ENCODE assay signal across 8 mouse cellular contexts in the genomic region with DNA sequence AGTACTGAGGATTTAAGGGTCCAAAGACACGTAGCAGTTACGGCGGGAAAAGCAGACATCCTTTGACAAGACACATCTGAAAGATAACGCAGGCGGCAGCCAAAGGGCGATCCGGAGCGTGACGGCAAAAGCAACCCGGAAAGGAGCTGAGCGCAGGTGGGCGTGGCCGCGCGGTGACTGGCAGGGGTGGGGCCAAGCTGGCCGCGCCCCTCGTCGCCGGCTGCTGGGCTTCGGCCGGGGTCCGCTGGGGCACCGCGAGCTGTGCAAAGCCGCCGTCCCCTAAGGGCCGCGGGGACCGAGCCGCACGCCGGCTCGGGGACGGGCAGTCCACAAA. TPM values are rescaled to one million over a fixed set of nuclear protein-coding genes. Genes with fewer than 3 reads are reported as not detected.
DNase-seq lines count a peak whose midpoint lies in the region; ATAC-seq and TF ChIP-seq lines count a peak whose summit lies in the region.

TSS of gene Lrp10 (plus strand) at position 179 of the 334 bp plus-strand sequence.

- TF ChIP-seq CTCF in cortical plate, adult 2 months (IDR thresholded peaks at IDR 0.05; ENCODE audit: extremely low read depth, insufficient read depth, low read length) = no peak

- no peaks in the 10 kb centered on the region for H3K4me1 ChIP-seq in cortical plate, adult 2 months (ENCODE audit: control insufficient read depth, insufficient read depth, low read length)

- peak; percentile 67 for ATAC-seq in activated CD4-positive, CD25-positive, alpha-beta regulatory T cell, adult 4 months
- ATAC-seq in megakaryocyte, adult 5-6 weeks (ENCODE audit: poor library complexity, severe bottlenecking) = peak; percentile 89

- TF ChIP-seq POLR2A in cortical plate, adult 2 months (IDR thresholded peaks at IDR 0.05; ENCODE audit: extremely low read depth, insufficient read depth, low read length) = peak; percentile 70

- peak within 1 kb of the TSS; percentile 45 for H3K4me3 ChIP-seq in cortical plate, adult 2 months (ENCODE audit: insufficient read depth, low read length)

- DNase-seq in gastrocnemius, postnatal 10 days = peak; percentile 88
- peak; percentile 95 for DNase-seq in induced T-regulatory cell, adult 2 months (ENCODE audit: low read depth)
- peak; percentile 68 to 70 for DNase-seq in left cerebral cortex, adult 8-10 months (ENCODE audit: low spot score in 2 of 2)
- peak; percentile 82 for DNase-seq in right cerebral cortex, adult 18-20 months
- DNase-seq in urinary bladder, postnatal 10 days (ENCODE audit: low spot score) = peak; percentile 72

- H3K27ac ChIP-seq in cortical plate, adult 2 months (ENCODE audit: insufficient read depth, low read length) = peak within 1 kb of the TSS; percentile 19; the same call in 1 of the 2 replicates

RNA-seq across cellular contexts. Expression of gene Lrp10, which starts in this region (rescaled TPM):
- polyA plus RNA-seq in activated CD4-positive, CD25-positive, alpha-beta regulatory T cell, adult 4 months (2017; shearing (Covaris generic)) = 10 to 100 TPM; 57.4 to 62.2 TPM
- 33.0 and 33.3 TPM in 2 replicates for polyA plus RNA-seq in cortical plate, adult 2 months (2012; rRNA removed)
- total RNA-seq in gastrocnemius, postnatal 10 days (2021) = 10 to 100 TPM; 36.3 to 39.5 TPM
- total RNA-seq in left cerebral cortex, adult 8-10 months (2022) = 10 to 100 TPM; 24.1 to 27.4 (median 25.8) TPM
- 29.9 and 31.2 TPM in 2 replicates for total RNA-seq in megakaryocyte, adult 5-6 weeks (2015)
- total RNA-seq in megakaryocyte, adult 5-6 weeks (2017) = 46.9 and 51.7 TPM in 2 replicates

Comparison
In these comparisons a context has a peak if more than half of its experiments do, and no peak if none do; other contexts are left out.
1. Peak in every context shown above with its lines: DNase-seq, ATAC-seq, H3K4me3 ChIP-seq and H3K27ac ChIP-seq.